Mouse (Mus musculus): ENCODE data around the gene Tns4. TPM values are rescaled to one million over a fixed set of nuclear protein-coding genes. Genes with fewer than 3 reads are reported as not detected.

Gene Tns4
- polyA plus RNA-seq, 1 experiment from 2014 or later, result 1.0 TPM

GRCm38 (mm10) chr11:99098924-99099323 is 9.8 kb upstream of the Tns4 start:
- peaks cover 6% of the 10 kb centered on the region; the same call in 1 of the 2 replicates for H3K9me3 ChIP-seq
- no peaks in the 10 kb centered on the region for H3K36me3 ChIP-seq (replicated peaks)
- H3K4me1 ChIP-seq, result peaks cover 35% of the 10 kb centered on the region
- H3K27ac ChIP-seq (replicated peaks), result peak overlapping the region; percentile 63; the same call in 1 of the 2 replicates
- DNase-seq (ENCODE audit: low spot score), result no peak
- no peak overlapping the region for H3K4me3 ChIP-seq
- 88% methylated on average over 9 of the region's 9 CpGs for WGBS
- no peaks in the 10 kb centered on the region for H3K27me3 ChIP-seq (replicated peaks; ENCODE audit: low read depth, poor library complexity, severe bottlenecking)

DNA sequence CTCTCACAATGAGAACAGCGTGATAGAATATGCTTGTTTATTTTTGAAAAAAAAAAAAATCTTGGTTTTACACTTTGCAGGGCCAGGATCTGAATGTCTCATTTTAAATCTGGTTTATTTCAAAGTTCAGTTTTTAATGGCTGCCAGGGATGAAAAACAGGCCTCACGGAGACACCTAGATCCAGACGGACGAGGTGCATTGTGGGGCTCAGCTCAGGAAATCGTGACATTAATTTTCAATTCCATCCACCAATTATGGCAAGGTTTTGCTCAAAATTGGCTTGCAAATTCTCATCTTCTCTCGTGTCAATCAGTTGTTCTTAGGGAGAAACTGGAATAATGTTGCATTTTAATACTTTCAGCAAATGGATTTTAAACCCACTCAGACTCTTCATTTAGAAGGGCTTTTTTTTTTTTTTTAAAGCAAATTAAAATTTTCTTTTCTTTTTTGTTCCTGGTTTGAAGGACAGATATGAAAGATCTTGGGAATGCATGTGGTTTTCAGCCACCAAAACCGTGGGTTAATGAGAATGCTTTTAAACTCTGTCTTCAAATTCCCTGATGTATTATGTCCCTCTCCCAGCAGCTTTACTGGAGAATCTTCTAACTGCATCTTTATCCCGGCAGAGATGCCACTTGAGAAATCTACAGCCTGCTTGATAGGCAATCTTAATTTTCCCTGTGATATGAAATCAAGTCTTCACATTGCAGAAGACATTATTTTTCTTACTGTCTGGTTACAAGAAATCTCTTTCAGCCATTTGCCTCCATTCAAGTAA is 8.1 kb upstream of the Tns4 start:
- Histone ChIP-seq H3K27me3 (replicated peaks; ENCODE audit: low read depth, poor library complexity, severe bottlenecking) (no peaks in the 10 kb centered on the region), H3K4me1 (peaks cover 30% of the 10 kb centered on the region), H3K27ac (replicated peaks) (peak overlapping the region; percentile 8; the same call in 1 of the 2 replicates), H3K36me3 (replicated peaks) (no peaks in the 10 kb centered on the region), H3K4me3 (no peak overlapping the region), H3K9me3 (peaks cover 6% of the 10 kb centered on the region; the same call in 1 of the 2 replicates)
- DNase-seq (ENCODE audit: low spot score), result no peak
- WGBS, result 71% methylated on average over 8 of the region's 8 CpGs

DNA sequence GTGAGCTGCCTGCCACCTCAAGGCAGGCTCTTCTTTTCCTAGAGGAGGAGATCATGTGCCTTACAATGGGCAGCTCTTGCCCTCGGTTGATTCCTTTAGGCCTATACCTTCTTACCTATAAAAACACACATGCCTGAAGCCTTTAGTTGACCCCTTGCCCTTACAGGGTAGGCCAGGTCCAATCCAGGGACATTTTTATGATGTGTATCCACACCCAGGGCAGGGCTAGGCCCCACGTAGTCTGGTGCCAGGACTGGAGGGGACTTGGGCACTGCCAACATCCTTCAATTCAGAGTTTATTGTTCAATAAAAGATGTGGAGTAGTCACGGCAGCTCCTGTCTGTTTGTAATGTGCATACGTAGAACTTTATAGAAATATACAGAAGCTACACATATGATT is 7.3 kb upstream of the Tns4 start:
- no peak overlapping the region for H3K4me3 ChIP-seq
- H3K9me3 ChIP-seq, result peaks cover 6% of the 10 kb centered on the region; the same call in 1 of the 2 replicates
- DNase-seq (ENCODE audit: low spot score), result no peak
- no peaks in the 10 kb centered on the region for H3K27me3 ChIP-seq (replicated peaks; ENCODE audit: low read depth, poor library complexity, severe bottlenecking)
- H3K4me1 ChIP-seq, result peaks cover 36% of the 10 kb centered on the region
- 73% methylated on average over 4 of the region's 4 CpGs for WGBS
- peak overlapping the region; percentile 72 for H3K27ac ChIP-seq (replicated peaks)
- no peaks in the 10 kb centered on the region for H3K36me3 ChIP-seq (replicated peaks)

DNA sequence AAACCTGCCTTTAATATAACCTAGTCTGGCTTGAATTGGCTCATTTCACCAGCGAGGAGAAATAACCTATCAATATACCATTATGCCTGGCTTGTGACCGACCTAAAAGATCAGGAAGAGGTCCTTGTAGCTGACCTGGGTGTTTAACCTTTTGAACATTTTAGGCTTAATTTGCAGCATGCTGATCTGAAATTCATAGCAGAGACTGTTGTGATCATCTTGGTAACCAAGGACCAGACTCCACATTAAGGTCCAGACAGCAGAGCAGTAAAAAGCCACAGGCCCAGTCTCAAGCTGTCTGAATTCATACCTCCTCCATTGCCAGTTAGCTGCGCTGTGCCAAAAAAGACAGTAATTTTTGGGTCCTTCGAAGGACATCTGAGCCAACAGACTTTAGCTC is 6.7 kb upstream of the Tns4 start:
- H3K9me3 ChIP-seq, result peaks cover 6% of the 10 kb centered on the region; the same call in 1 of the 2 replicates
- H3K4me1 ChIP-seq, result peaks cover 36% of the 10 kb centered on the region
- H3K4me3 ChIP-seq, result no peak overlapping the region
- no peaks in the 10 kb centered on the region for H3K36me3 ChIP-seq (replicated peaks)
- DNase-seq (ENCODE audit: low spot score), result no peak
- H3K27me3 ChIP-seq (replicated peaks; ENCODE audit: low read depth, poor library complexity, severe bottlenecking), result no peaks in the 10 kb centered on the region
- peak overlapping the region; percentile 72 for H3K27ac ChIP-seq (replicated peaks)
- 54% methylated on average over 4 of the region's 4 CpGs for WGBS

GRCm38 (mm10) chr11:99094911-99095676 is 6.0 kb upstream of the Tns4 start:
- no peak overlapping the region for H3K4me3 ChIP-seq
- no peaks in the 10 kb centered on the region for H3K36me3 ChIP-seq (replicated peaks)
- H3K27me3 ChIP-seq (replicated peaks; ENCODE audit: low read depth, poor library complexity, severe bottlenecking), result no peaks in the 10 kb centered on the region
- peak overlapping the region; percentile 72 for H3K27ac ChIP-seq (replicated peaks)
- H3K4me1 ChIP-seq, result peaks cover 33% of the 10 kb centered on the region
- WGBS, result 46% methylated on average over 2 of the region's 2 CpGs
- peaks cover 6% of the 10 kb centered on the region; the same call in 1 of the 2 replicates for H3K9me3 ChIP-seq
- peak; percentile 43 for DNase-seq (ENCODE audit: low spot score)

DNA sequence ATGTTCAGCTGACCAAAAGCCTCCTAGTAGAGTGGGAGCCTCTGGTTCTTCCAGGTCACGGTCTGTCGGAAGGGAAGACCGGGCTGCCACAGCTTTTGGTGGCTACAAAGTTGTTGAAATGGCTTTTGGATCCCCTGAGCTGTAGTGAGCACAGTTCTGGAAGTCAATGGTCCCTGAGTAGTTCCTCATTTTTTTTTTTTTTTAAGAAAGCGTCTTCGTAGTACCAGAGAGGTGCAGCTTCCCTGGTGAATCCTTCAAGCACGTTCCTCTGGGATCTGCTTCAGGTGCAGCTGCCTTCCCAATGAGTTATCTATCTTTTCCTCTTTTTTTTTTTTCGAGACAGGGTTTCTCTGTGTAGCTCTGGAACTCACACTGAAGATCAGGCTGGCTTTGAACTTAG is 4.6 kb upstream of the Tns4 start:
- peaks cover 6% of the 10 kb centered on the region; the same call in 1 of the 2 replicates for H3K9me3 ChIP-seq
- 86% methylated on average over 7 of the region's 7 CpGs for WGBS
- no peaks in the 10 kb centered on the region for H3K36me3 ChIP-seq (replicated peaks)
- no peak overlapping the region for H3K4me3 ChIP-seq
- DNase-seq (ENCODE audit: low spot score), result no peak
- peaks cover 38% of the 10 kb centered on the region for H3K4me1 ChIP-seq
- no peak overlapping the region for H3K27ac ChIP-seq (replicated peaks)
- H3K27me3 ChIP-seq (replicated peaks; ENCODE audit: low read depth, poor library complexity, severe bottlenecking), result no peaks in the 10 kb centered on the region

DNA sequence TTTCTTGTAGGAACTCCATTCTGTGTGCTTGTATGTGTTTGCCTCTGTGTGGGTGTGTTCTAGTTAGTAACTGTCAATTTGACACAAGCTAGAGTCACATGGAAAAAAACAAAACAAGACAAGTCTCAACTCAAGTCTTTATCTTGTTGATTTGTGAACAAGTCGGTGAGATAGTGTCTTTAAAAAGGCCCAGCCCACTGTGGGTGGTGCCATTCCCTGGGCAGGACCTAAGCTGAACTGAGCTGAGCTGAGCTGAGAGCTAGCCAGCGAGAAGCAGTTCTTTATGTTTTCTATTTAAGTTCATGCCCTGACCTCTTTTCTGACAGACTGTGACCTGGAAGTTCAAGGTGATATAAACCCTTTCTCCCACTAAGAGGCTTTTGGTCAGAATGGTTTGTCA is 2.6 kb upstream of the Tns4 start:
- H3K36me3 ChIP-seq (replicated peaks), result no peaks in the 10 kb centered on the region
- H3K4me1 ChIP-seq, result peaks cover 40% of the 10 kb centered on the region
- H3K4me3 ChIP-seq, result no peak overlapping the region
- no peak for DNase-seq (ENCODE audit: low spot score)
- no peaks in the 10 kb centered on the region for H3K27me3 ChIP-seq (replicated peaks; ENCODE audit: low read depth, poor library complexity, severe bottlenecking)
- H3K9me3 ChIP-seq, result peaks cover 6% of the 10 kb centered on the region; the same call in 1 of the 2 replicates
- H3K27ac ChIP-seq (replicated peaks), result no peak overlapping the region
- WGBS, result 67% methylated on average over 2 of the region's 2 CpGs

GRCm38 (mm10) chr11:99090391-99090790 is 1.3 kb upstream of the Tns4 start:
- no peak for DNase-seq (ENCODE audit: low spot score)

DNA sequence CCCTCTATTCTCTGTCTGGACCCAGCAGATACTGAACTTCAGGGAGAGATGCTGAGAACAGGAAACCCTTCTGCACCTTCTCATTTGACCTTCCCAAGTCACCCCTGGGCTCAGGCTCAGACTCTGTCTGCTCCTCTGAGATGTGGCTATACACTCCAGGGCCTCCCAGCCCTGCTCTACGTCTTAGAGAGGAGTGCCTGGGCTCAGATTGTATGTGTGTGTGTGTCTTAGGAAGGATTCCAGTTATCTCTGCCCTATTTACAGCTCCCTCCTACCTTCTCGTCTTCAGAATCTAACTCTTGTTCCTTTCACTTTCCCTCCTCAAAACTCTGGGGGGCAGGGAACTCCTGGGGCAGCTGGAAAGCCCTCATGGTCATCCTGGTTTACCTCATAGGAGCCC is 620 bp downstream of the Tns4 start:
- Histone ChIP-seq H3K36me3 (replicated peaks) (no peaks in the 10 kb centered on the region), H3K27ac (replicated peaks) (peak overlapping the region; percentile 70), H3K27me3 (replicated peaks; ENCODE audit: low read depth, poor library complexity, severe bottlenecking) (no peaks in the 10 kb centered on the region), H3K9me3 (no peaks in the 10 kb centered on the region), H3K4me1 (peaks cover 37% of the 10 kb centered on the region), H3K4me3 (no peak overlapping the region)
- WGBS, result 53% methylated on average over 2 of the region's 2 CpGs
- DNase-seq (ENCODE audit: low spot score), result no peak

More at GRCm38 (mm10) chr11:99090391-99090790, 1.3 kb upstream of the Tns4 start:
- Histone ChIP-seq H3K4me3 (no peak overlapping the region), H3K4me1 (peaks cover 36% of the 10 kb centered on the region), H3K27ac (replicated peaks) (no peak overlapping the region), H3K36me3 (replicated peaks) (no peaks in the 10 kb centered on the region), H3K9me3 (peaks cover 6% of the 10 kb centered on the region; the same call in 1 of the 2 replicates), H3K27me3 (replicated peaks; ENCODE audit: low read depth, poor library complexity, severe bottlenecking) (no peaks in the 10 kb centered on the region)
- WGBS, result 93% methylated on average over 8 of the region's 8 CpGs

DNA sequence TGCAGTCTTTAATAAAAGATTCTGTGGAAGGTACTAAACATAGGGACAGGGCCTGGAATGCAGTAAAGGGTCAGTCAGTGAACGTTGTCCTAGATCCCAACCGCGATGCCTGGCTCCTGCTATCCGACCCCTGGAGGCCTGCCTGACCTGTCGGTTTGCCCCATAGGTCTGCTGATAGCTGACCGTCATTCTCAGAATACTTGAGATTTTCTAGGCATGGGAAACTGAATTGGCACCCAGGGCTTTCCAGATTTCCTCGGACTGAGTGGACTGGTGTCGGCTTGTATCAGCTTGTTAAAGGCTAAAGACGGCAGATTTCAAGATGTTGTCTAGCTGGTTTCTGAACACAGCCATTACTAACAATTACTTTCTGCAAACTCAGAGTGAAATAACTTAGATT is 4.7 kb downstream of the Tns4 start:
- no peaks in the 10 kb centered on the region for H3K36me3 ChIP-seq (replicated peaks)
- H3K4me3 ChIP-seq, result no peak overlapping the region
- 59% methylated on average over 9 of the region's 9 CpGs for WGBS
- no peak overlapping the region for H3K27ac ChIP-seq (replicated peaks)
- no peaks in the 10 kb centered on the region for H3K27me3 ChIP-seq (replicated peaks; ENCODE audit: low read depth, poor library complexity, severe bottlenecking)
- H3K9me3 ChIP-seq, result no peaks in the 10 kb centered on the region
- DNase-seq (ENCODE audit: low spot score), result no peak
- H3K4me1 ChIP-seq, result peaks cover 64% of the 10 kb centered on the region

- WGBS, result 84% methylated on average over 8 of the region's 8 CpGs
- Histone ChIP-seq H3K9me3 (no peaks in the 10 kb centered on the region), H3K27ac (replicated peaks) (peak overlapping the region; percentile 77; the same call in 1 of the 2 replicates), H3K27me3 (replicated peaks; ENCODE audit: low read depth, poor library complexity, severe bottlenecking) (no peaks in the 10 kb centered on the region), H3K4me1 (peaks cover 64% of the 10 kb centered on the region), H3K4me3 (no peak overlapping the region), H3K36me3 (replicated peaks) (no peaks in the 10 kb centered on the region)
- DNase-seq (ENCODE audit: low spot score), result no peak
These were observed 5.6 kb downstream of the Tns4 start for GRCm38 (mm10) chr11:99083516-99083915.

DNA sequence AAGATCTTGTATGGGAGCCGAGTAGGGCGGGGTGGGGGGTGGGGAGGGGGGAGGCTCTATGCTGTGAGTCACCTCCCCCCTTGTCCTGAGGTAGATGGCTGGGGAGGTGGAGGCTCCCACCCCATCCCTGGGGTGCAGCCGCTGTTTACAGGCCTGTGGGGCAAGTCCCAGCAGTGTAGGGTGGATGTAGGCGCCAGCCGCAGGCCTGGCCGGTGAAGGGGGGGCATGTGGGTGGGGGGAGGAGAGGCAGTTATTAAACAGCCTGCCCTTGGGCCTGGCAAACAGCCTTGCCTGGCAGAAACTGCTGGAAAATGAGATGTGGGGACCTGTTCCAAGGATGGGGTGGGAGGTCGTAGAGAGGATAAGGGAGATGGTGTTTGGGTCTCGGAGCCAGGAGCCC is 7.0 kb downstream of the Tns4 start:
- no peak overlapping the region for H3K4me3 ChIP-seq
- 67% methylated on average over 8 of the region's 8 CpGs for WGBS
- DNase-seq (ENCODE audit: low spot score), result no peak
- no peaks in the 10 kb centered on the region for H3K36me3 ChIP-seq (replicated peaks)
- no peaks in the 10 kb centered on the region for H3K27me3 ChIP-seq (replicated peaks; ENCODE audit: low read depth, poor library complexity, severe bottlenecking)
- H3K27ac ChIP-seq (replicated peaks), result peak overlapping the region; percentile 77
- no peaks in the 10 kb centered on the region for H3K9me3 ChIP-seq
- H3K4me1 ChIP-seq, result peaks cover 67% of the 10 kb centered on the region
